Mouse (Mus musculus) heart, embryonic 14.5 days (tissue): ENCODE measurements around the gene Gjb3. TPM values are rescaled to one million over a fixed set of nuclear protein-coding genes. Genes with fewer than 3 reads are reported as not detected.

Experiments
- ATAC-seq: fragments of 200-750 bp; cut with Nextera tagmentation; 2 replicates; pipeline ENCODE4 v1.8.0; 2017; ENCODE audit warnings: low read depth, moderate TSS enrichment; ENCODE audit not compliant: insufficient number of reproducible peaks, insufficient read depth, low FRiP score
- H3K27ac ChIP-seq, 2 experiments: fragments of 200-500 bp in 1 of 2; fragments of 300-500 bp in 1 of 2; sonication (generic) in 1 of 2; replicated peaks in 1 of 2; 2 replicates each; pipeline ENCODE4 v1.5.1; 2012 to 2014; ENCODE audit warnings: low read depth in 2 of 2, low read length in 2 of 2, control low read depth in 1 of 2, mild to moderate bottlenecking in 1 of 2, mixed read lengths in 1 of 2; ENCODE audit not compliant: control insufficient read depth in 1 of 2, insufficient read depth in 1 of 2
- H3K27me3 ChIP-seq: fragments of 300-500 bp; sonication (generic); 2 replicates; pipeline ENCODE4 v1.6.1; 2014; ENCODE audit warnings: mild to moderate bottlenecking, low read length, control low read depth; ENCODE audit not compliant: control insufficient read depth, insufficient read depth
- H3K36me3 ChIP-seq: fragments of 300-500 bp; sonication (generic); 2 replicates; pipeline ENCODE4 v1.6.1; 2014; ENCODE audit warnings: mild to moderate bottlenecking, control low read depth, low read length, mixed read lengths; ENCODE audit not compliant: control insufficient read depth, insufficient read depth
- H3K4me1 ChIP-seq, 2 experiments: fragments of 200-500 bp in 1 of 2; fragments of 300-500 bp in 1 of 2; sonication (generic) in 1 of 2; 2 replicates each; pipeline ENCODE4 v1.6.1; 2012 to 2014; ENCODE audit warnings: low read length in 2 of 2, control low read depth in 1 of 2, mixed read lengths in 1 of 2; ENCODE audit not compliant: control insufficient read depth in 2 of 2, insufficient read depth in 2 of 2
- H3K4me2 ChIP-seq: fragments of 300-500 bp; sonication (generic); 2 replicates; pipeline ENCODE4 v1.6.1; 2014; ENCODE audit warnings: mild to moderate bottlenecking, low read length
- H3K4me3 ChIP-seq, 2 experiments: fragments of 200-500 bp in 1 of 2; fragments of 300-500 bp in 1 of 2; sonication (generic) in 1 of 2; 2 replicates each; pipeline ENCODE4 v1.5.1; 2012 to 2014; ENCODE audit warnings: low read length in 2 of 2, mild to moderate bottlenecking in 2 of 2, control low read depth in 1 of 2, low read depth in 1 of 2, moderate library complexity in 1 of 2; ENCODE audit not compliant: control insufficient read depth in 1 of 2, insufficient read depth in 1 of 2
- H3K9ac ChIP-seq: fragments of 300-500 bp; sonication (generic); 2 replicates; pipeline ENCODE4 v1.6.1; 2014; ENCODE audit warnings: mild to moderate bottlenecking, low read length
- H3K9me3 ChIP-seq: fragments of 300-500 bp; sonication (generic); 2 replicates; pipeline ENCODE4 v1.6.1; 2016; ENCODE audit warnings: low read length, control low read depth; ENCODE audit not compliant: control insufficient read depth
- WGBS: fragments of 180-500 bp; shearing (Covaris S2); extraction: QIAGEN DNeasy Blood & Tissue Kit; methylation state at CpG from one replicate; pipeline ENCODE4 v1.1.7; 2014; 5-methylcytosine and 5-hydroxymethylcytosine counted together
- polyA plus RNA-seq: library from polyadenylated mRNA; unstranded; fragments of >200 nt; fragmentation: Nextera tagmentation; extraction: Ambion mirVana; gene quantifications from 2 replicates; pipeline ENCODE4 v1.2.1, GENCODE M21; 2014

The Gjb3 gene
- polyA plus RNA-seq, 1 experiment from 2014 or later: 0.12 TPM

DNA sequence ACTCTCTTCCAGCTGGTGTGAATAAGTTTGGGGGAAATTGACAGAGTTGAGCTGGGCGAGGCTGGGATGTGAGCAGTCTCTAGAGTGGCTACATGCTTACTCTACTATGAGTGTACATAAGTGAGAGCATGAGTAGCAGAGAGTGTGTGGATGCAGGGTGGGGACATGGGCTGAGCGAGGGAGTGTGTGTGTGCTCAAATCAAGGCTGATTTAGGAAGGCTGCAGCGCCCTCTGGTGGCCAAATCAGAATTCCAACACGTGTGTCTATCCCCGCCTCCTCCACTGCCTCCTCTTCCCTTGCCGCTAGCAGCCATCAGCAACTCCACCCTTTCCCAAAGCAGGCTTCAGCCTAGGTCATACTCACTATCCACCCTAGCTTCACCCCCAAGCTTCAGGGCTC, 5.9 kb downstream of the Gjb3 start:
- ATAC-seq: no peak
- Histone ChIP-seq H3K4me2 (no peak overlapping the region), H3K9me3 (no peaks in the 10 kb centered on the region), H3K9ac (no peak overlapping the region), H3K36me3 (no peaks in the 10 kb centered on the region), H3K4me3 (no peak overlapping the region), H3K27ac (no peak overlapping the region), H3K27me3 (peaks cover 44% of the 10 kb centered on the region), H3K4me1 (peaks cover 0 to under 1% of the 10 kb centered on the region in 2 experiments; a peak in 1 of 4 replicates)
- 10% methylated on average over 6 of the region's 6 CpGs for WGBS

GRCm38 (mm10) chr4:127324296-127324695, 6.3 kb downstream of the Gjb3 start:
- Histone ChIP-seq H3K4me1 (no peaks in the 10 kb centered on the region), H3K9me3 (no peaks in the 10 kb centered on the region), H3K27ac (no peak overlapping the region), H3K4me3 (no peak overlapping the region), H3K4me2 (no peak overlapping the region), H3K9ac (no peak overlapping the region), H3K27me3 (peaks cover 39% of the 10 kb centered on the region), H3K36me3 (no peaks in the 10 kb centered on the region)
- no peak for ATAC-seq
- WGBS: 77% methylated on average over 10 of the region's 10 CpGs

DNA sequence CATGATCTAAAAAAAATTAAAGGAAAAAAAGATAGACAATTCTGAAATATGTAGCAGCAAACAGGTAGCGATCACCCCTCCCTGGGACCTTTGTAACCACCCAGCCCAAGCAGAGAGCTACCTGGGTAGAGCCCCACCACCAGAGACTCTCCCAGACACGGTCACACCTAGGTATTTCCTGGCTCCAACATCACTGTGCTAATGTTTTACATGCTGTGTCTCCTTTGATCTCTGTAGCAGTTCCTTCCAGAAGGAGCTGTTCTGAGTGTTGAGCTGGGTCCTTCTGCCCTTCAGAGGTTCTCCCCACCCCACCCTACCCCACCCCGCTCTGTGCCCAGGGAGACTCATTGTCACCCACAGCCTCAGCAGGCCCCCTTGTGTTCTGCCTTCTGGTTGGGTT, 7.0 kb downstream of the Gjb3 start:
- Histone ChIP-seq H3K9ac (no peak overlapping the region), H3K27me3 (peaks cover 33% of the 10 kb centered on the region), H3K9me3 (no peaks in the 10 kb centered on the region), H3K4me2 (no peak overlapping the region), H3K27ac (no peak overlapping the region), H3K36me3 (no peaks in the 10 kb centered on the region), H3K4me3 (no peak overlapping the region), H3K4me1 (no peaks in the 10 kb centered on the region)
- 66% methylated on average over 3 of the region's 3 CpGs for WGBS
- ATAC-seq: no peak

DNA sequence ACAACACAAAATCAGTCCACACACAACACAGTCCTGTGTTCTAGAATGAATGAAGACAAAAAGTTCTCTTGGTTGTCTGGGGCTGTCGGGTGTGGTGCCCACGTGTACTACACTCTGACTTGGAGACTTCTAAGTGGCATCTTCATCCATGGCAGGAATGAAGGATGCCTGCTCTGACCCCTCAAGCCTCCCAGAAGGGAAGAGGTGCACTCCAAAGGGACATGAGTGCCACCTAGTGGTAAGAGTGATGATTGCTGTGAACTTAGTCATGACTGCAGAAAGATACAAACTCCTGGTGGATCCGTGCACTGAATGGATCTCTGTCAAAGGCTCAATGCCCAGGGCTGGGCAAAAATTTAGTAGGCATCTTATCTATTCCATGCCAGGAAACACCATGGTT, 11.0 kb downstream of the Gjb3 start:
- no peak overlapping the region for H3K4me3 ChIP-seq
- no peaks in the 10 kb centered on the region for H3K36me3 ChIP-seq
- no peak overlapping the region for H3K9ac ChIP-seq
- no peak overlapping the region for H3K27ac ChIP-seq
- no peaks in the 10 kb centered on the region for H3K9me3 ChIP-seq
- no peak for ATAC-seq
- no peaks in the 10 kb centered on the region for H3K27me3 ChIP-seq
- no peak overlapping the region for H3K4me2 ChIP-seq
- 3% methylated on average over 3 of the region's 3 CpGs for WGBS
- 0 out of 4 replicates have a peak, but pooled peaks cover 0 to 1% of the 10 kb centered on the region in 2 experiments for H3K4me1 ChIP-seq

GRCm38 (mm10) chr4:127317143-127317542, 13.5 kb downstream of the Gjb3 start:
- ATAC-seq: no peak

GRCm38 (mm10) chr4:127315753-127316152, 14.9 kb downstream of the Gjb3 start:
- no peaks in the 10 kb centered on the region for H3K36me3 ChIP-seq
- 76% methylated on average over 8 of the region's 8 CpGs for WGBS
- H3K4me2 ChIP-seq: no peak overlapping the region
- peaks cover 16% of the 10 kb centered on the region for H3K27me3 ChIP-seq
- ATAC-seq: no peak
- H3K4me1 ChIP-seq: peaks cover 0 to 7% of the 10 kb centered on the region in 2 experiments; a peak in 2 of 4 replicates
- no peak overlapping the region for H3K4me3 ChIP-seq
- no peak overlapping the region for H3K9ac ChIP-seq
- H3K27ac ChIP-seq: no peak overlapping the region
- no peaks in the 10 kb centered on the region for H3K9me3 ChIP-seq

More at GRCm38 (mm10) chr4:127317143-127317542, 13.5 kb downstream of the Gjb3 start:
- Histone ChIP-seq H3K9me3 (no peaks in the 10 kb centered on the region), H3K4me1 (peaks cover 0 to 7% of the 10 kb centered on the region in 2 experiments; a peak in 2 of 4 replicates), H3K27ac (no peak overlapping the region), H3K36me3 (no peaks in the 10 kb centered on the region), H3K9ac (no peak overlapping the region), H3K4me2 (no peak overlapping the region), H3K27me3 (peaks cover 12% of the 10 kb centered on the region), H3K4me3 (no peak overlapping the region)
- 56% methylated on average over 4 of the region's 4 CpGs for WGBS

DNA sequence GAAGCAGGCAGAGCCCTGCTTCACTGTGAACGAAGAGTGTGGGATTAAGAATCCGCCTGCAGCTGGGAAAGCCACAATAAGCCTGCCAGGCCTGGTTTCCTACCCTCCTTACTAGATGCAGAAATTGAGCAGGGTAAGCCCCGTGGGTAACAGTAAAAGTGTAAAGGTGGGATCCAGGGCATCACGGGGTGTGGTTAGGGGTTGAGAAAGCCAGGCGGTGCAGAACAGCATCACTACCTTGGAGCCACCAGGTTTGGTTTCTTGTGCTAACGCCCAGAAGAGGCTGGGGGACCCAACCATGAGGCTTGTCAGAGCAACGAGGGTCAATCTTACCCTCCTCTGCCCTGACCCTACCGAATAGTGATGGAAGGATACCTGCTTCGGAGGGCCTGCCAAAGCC, 16.1 kb downstream of the Gjb3 start:
- Histone ChIP-seq H3K27ac (no peak overlapping the region), H3K4me1 (peaks cover 0 to 7% of the 10 kb centered on the region in 2 experiments; a peak in 2 of 4 replicates), H3K9me3 (no peaks in the 10 kb centered on the region), H3K4me3 (no peak overlapping the region; a peak in 1 of 4 replicates), H3K9ac (no peak overlapping the region), H3K36me3 (no peaks in the 10 kb centered on the region), H3K27me3 (peaks cover 16% of the 10 kb centered on the region), H3K4me2 (peak overlapping the region; percentile 94)
- no peak for ATAC-seq
- 47% methylated on average over 9 of the region's 9 CpGs for WGBS

- ATAC-seq: peak; percentile 77
- H3K27ac ChIP-seq: no peak within 1 kb of the TSS
- no peaks in the 10 kb centered on the region for H3K36me3 ChIP-seq
- peaks cover 16% of the 10 kb centered on the region for H3K27me3 ChIP-seq
- peak within 1 kb of the TSS; percentile 53 to 63 for H3K4me3 ChIP-seq
- H3K4me1 ChIP-seq: peaks cover 0 to 7% of the 10 kb centered on the region in 2 experiments; a peak in 2 of 4 replicates
- WGBS: 1% methylated on average over 25 of the region's 25 CpGs
- peak within 1 kb of the TSS; percentile 94 for H3K4me2 ChIP-seq
- H3K9me3 ChIP-seq: no peaks in the 10 kb centered on the region
- H3K9ac ChIP-seq: peak within 1 kb of the TSS; percentile 75
Observed at GRCm38 (mm10) chr4:127313861-127314260, 16.8 kb downstream of the Gjb3 start, which contains the start of gene Gja4. Gja4 (minus strand) TSS chr4:127314039.
